Mouse (Mus musculus) liver, embryonic 11.5 days (tissue): Measurements from ENCODE around the gene Fut9. TPM values are rescaled to one million over a fixed set of nuclear protein-coding genes. Genes with fewer than 3 reads are reported as not detected.

Source experiments
- ATAC-seq: fragments of 200-750 bp; cut with Nextera tagmentation; replicated peaks from 2 replicates; pipeline ENCODE4 v1.8.0; 2017; ENCODE audit warnings: moderate number of reproducible peaks, mild to moderate bottlenecking, moderate TSS enrichment, moderate library complexity; ENCODE audit not compliant: low FRiP score
- DNase-seq: peaks from one replicate; pipeline ENCODE4 v3.0.0-alpha.2; 2017; ENCODE audit warnings: low spot score
- H3K27ac ChIP-seq: fragments of 300-500 bp; sonication (generic); 2 replicates; pipeline ENCODE4 v1.5.1; 2014; ENCODE audit warnings: mild to moderate bottlenecking, low read depth, low read length, control low read depth
- H3K27me3 ChIP-seq: fragments of 300-500 bp; sonication (generic); replicated peaks from 2 replicates; pipeline ENCODE4 v1.6.1; 2014; ENCODE audit warnings: low read length, mixed read lengths; ENCODE audit not compliant: control insufficient read depth, insufficient read depth
- H3K36me3 ChIP-seq: fragments of 300-500 bp; sonication (generic); 2 replicates; pipeline ENCODE4 v1.6.1; 2014; ENCODE audit warnings: mild to moderate bottlenecking, low read length, moderate library complexity, mixed read lengths; ENCODE audit not compliant: control insufficient read depth, insufficient read depth
- H3K4me1 ChIP-seq: fragments of 300-500 bp; sonication (generic); replicated peaks from 2 replicates; pipeline ENCODE4 v1.6.1; 2014; ENCODE audit warnings: low read length, mixed read lengths; ENCODE audit not compliant: control insufficient read depth, insufficient read depth
- H3K4me2 ChIP-seq: fragments of 300-500 bp; sonication (generic); 2 replicates; pipeline ENCODE4 v1.6.1; 2014; ENCODE audit warnings: mild to moderate bottlenecking, control low read depth, moderate library complexity
- H3K4me3 ChIP-seq: fragments of 300-500 bp; sonication (generic); 2 replicates; pipeline ENCODE4 v1.5.1; 2014; ENCODE audit warnings: low read depth, low read length, control low read depth
- H3K9ac ChIP-seq: fragments of 300-500 bp; sonication (generic); 2 replicates; pipeline ENCODE4 v1.6.1; 2014; ENCODE audit warnings: low read depth, low read length, control low read depth
- H3K9me3 ChIP-seq: fragments of 300-500 bp; sonication (generic); 2 replicates; pipeline ENCODE4 v1.6.1; 2016; ENCODE audit warnings: low read length, inconsistent platforms, mixed read lengths; ENCODE audit not compliant: control insufficient read depth
- WGBS: fragments of 180-500 bp; shearing (Covaris S2); extraction: QIAGEN DNeasy Blood & Tissue Kit; methylation state at CpG from one replicate; pipeline ENCODE4 v1.1.7; 2014; 5-methylcytosine and 5-hydroxymethylcytosine counted together
- polyA plus RNA-seq: library from polyadenylated mRNA; unstranded; fragments of >200 nt; fragmentation: Nextera tagmentation; extraction: Ambion mirVana; gene quantifications from 2 replicates; pipeline ENCODE4 v1.2.1, GENCODE M21; 2014

Fut9 gene
- polyA plus RNA-seq, 1 experiment from 2014 or later = 0.10 TPM

DNA sequence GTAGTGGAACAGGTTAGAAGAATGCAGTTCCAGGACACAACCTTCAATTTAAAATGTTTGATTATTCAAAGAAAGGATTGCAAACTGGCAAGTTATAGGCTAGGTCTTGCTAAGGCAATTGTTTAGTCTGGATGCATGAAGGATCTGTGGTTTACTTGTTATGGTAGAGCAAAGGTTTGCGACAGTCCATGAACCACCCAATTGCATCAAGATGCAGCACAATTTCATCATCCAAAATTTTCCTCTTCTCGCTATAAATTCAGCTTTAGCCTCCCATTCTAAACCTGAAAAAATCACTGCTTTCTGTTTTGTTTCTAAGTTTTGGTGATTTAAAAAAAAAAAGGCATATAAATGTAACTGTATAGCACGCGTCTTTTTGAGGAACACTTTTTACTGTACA, 14.8 kb downstream of the Fut9 start:
- H3K9me3 ChIP-seq = no peaks in the 10 kb centered on the region
- 95% methylated on average over 4 of the region's 4 CpGs for WGBS
- no peak overlapping the region for H3K27ac ChIP-seq
- H3K4me2 ChIP-seq = no peak overlapping the region
- no peak overlapping the region for H3K4me3 ChIP-seq
- H3K27me3 ChIP-seq = no peaks in the 10 kb centered on the region
- no peak for ATAC-seq
- H3K36me3 ChIP-seq = no peaks in the 10 kb centered on the region
- H3K4me1 ChIP-seq = no peaks in the 10 kb centered on the region
- DNase-seq = no peak
- no peak overlapping the region for H3K9ac ChIP-seq

DNA sequence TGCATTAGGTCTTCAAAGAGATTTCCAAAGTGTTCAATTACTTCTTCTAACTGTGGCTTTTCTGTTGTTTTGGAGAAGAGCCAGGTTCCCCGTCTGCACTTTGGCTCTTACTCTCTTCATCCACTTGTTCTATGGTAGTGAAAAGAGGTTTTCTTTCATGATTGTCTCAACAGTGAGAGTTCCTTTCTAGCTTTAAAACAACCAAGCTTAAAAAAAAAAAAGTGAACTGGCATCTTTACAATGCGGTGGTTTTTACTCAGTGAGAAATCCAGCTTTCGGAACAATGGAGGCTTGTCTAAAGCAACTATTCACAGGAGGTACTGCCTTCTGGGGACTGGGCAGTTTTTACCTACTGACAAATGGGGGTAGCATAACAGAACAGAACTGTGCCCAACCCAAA, 31.4 kb downstream of the Fut9 start:
- WGBS = 81% methylated on average over 3 of the region's 3 CpGs
- Histone ChIP-seq H3K36me3 (no peaks in the 10 kb centered on the region), H3K27ac (no peak overlapping the region), H3K27me3 (no peaks in the 10 kb centered on the region), H3K4me3 (no peak overlapping the region), H3K4me2 (no peak overlapping the region), H3K9me3 (no peaks in the 10 kb centered on the region), H3K9ac (no peak overlapping the region), H3K4me1 (no peaks in the 10 kb centered on the region)
- no peak for ATAC-seq
- DNase-seq = no peak

DNA sequence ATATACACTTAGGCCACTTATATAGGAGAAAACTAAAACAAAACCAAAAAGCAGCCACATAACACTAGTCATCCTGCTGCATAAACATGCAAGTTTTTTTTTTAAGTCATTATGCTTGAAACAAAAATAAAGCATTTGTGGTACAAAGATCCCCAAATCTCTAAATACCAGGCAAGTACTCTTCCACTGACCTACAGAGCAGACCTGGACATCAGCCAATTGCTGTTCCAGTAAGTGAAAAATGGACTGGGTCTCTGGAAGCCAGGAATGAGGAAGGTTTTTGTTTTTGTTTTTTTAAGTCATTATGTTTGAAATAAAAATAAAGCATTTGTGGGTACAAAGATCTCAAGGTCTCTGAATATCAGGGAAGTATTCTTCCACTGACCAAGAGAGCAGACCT, 37.0 kb downstream of the Fut9 start:
- Histone ChIP-seq H3K4me1 (no peaks in the 10 kb centered on the region), H3K9me3 (no peaks in the 10 kb centered on the region), H3K9ac (no peak overlapping the region), H3K4me2 (no peak overlapping the region), H3K36me3 (no peaks in the 10 kb centered on the region), H3K27me3 (no peaks in the 10 kb centered on the region), H3K27ac (no peak overlapping the region), H3K4me3 (no peak overlapping the region)
- no peak for ATAC-seq
- DNase-seq = no peak

DNA sequence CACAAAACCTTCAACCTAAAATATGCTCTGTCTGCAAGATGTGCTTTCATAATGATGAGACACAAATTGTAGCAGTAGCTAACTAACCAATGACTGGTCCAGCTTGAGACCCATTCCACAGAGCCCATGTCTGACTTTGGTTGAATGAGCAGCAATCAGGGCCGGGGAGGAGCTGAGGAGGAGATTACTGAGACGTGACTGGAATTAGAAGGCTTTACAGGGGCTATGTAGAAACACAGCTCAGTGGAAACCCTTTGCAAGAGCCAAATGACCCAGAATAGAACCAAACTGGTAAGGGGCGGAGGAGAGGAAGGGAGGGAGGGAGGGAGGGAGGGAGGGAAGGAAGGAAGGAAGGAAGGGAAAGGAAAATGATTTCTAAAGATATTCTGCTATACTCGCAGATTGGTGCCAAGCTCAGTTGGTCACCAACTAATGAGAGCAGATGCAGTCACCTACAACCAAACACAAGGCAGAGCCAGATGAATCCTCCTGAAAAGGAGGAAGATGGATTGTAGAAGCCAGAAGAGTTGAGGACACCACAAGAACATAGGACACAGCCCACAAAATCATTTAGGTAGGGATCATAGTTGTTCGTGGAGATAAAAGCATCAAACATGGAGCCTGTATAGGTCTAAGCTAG, 42.0 kb downstream of the Fut9 start:
- Histone ChIP-seq H3K27ac (no peak overlapping the region), H3K36me3 (no peaks in the 10 kb centered on the region), H3K9ac (no peak overlapping the region), H3K9me3 (no peaks in the 10 kb centered on the region), H3K4me2 (no peak overlapping the region), H3K4me3 (no peak overlapping the region), H3K27me3 (no peaks in the 10 kb centered on the region), H3K4me1 (no peaks in the 10 kb centered on the region)
- 82% methylated on average over 4 of the region's 5 CpGs for WGBS
- DNase-seq (no peak), ATAC-seq (no peak)

DNA sequence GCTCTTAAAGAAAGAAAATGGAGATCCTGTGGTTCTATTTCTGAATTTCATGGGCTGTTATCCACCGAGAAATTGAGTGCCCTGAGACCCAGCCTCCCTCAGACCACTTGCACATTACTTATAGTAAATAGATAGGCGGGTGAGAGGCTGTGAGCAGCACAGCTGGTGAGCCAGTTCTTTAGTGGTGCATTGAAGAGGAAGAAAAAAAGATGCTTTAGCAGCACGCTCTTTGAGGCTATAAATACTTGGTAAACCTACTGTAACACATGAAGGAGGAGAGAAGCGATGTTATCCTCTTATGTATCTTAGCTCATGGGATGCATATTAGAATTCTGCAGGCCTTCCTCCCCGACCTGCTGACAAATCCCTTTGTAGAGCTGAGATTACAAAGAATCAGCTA, 58.5 kb downstream of the Fut9 start:
- Histone ChIP-seq H3K4me3 (no peak overlapping the region), H3K9ac (no peak overlapping the region), H3K9me3 (no peaks in the 10 kb centered on the region), H3K4me1 (no peaks in the 10 kb centered on the region), H3K4me2 (no peak overlapping the region), H3K27me3 (no peaks in the 10 kb centered on the region), H3K36me3 (no peaks in the 10 kb centered on the region), H3K27ac (no peak overlapping the region)
- 75% methylated on average over 5 of the region's 5 CpGs for WGBS
- ATAC-seq (no peak), DNase-seq (no peak)

DNA sequence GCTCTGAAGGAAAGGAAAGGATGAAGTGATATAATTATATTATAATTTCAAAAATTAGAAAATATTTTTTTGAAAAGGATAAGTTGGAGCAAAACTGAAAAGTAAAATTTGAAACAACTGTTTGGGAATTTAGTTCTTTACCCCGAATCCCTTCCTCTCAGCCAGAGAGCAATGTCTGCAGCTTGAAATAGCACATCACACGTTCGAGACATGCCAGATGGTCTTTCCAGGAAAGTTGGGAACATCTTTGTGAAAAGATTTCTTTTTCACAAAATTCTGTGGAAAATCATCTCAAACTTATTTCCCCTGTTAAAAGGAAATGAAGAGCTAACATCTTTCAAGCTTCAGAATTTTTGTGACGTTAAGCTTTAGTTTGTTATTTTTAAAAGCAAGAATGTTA, 61.3 kb downstream of the Fut9 start:
- Histone ChIP-seq H3K27me3 (no peaks in the 10 kb centered on the region), H3K36me3 (no peaks in the 10 kb centered on the region), H3K9ac (no peak overlapping the region), H3K27ac (no peak overlapping the region), H3K4me2 (no peak overlapping the region), H3K9me3 (no peaks in the 10 kb centered on the region), H3K4me1 (no peaks in the 10 kb centered on the region), H3K4me3 (no peak overlapping the region)
- 74% methylated on average over 4 of the region's 4 CpGs for WGBS
- no peak for DNase-seq
- ATAC-seq = no peak

DNA sequence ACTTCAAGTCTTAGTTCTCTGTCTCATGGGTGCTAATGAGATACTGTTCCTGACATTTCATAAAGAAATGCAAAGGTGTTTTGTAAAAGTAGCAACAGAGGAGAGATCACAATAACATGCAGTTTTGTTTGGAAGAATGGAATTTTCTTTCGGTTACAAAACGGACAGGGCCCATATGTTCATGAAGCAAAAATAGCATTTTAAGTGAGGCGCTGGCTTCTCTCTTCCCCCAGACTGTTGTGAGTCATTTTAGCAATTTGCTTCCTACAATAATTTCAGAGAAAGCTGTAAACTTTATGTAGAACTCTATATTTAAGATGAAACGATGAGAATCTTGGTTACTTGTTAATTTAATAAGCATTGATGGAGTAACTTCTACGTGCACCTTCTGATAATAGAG, 78.5 kb downstream of the Fut9 start:
- 81% methylated on average over 5 of the region's 5 CpGs for WGBS
- DNase-seq (no peak), ATAC-seq (no peak)
- Histone ChIP-seq H3K27me3 (no peaks in the 10 kb centered on the region), H3K9ac (no peak overlapping the region), H3K9me3 (no peaks in the 10 kb centered on the region), H3K4me3 (no peak overlapping the region), H3K4me1 (no peaks in the 10 kb centered on the region), H3K36me3 (no peaks in the 10 kb centered on the region), H3K27ac (no peak overlapping the region), H3K4me2 (no peak overlapping the region)

DNA sequence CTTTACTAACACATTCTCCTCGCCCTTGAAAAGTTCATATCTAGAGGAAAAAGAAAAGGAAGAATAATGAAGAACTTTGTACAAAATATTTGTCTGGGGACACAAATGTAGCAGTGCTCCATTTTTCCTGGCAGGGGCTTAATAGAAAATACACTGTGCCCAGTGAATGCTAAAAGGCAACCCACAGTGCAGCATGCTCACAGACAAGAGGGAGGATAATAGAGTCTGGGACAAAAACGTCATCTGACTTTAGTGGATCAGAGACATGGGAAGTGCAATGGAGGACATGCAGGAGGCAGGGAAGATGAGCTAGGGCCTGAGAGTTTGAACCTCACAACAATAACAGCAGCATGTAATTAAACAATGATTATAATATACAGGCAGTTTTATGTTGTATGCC, 86.1 kb downstream of the Fut9 start:
- H3K27me3 ChIP-seq = no peaks in the 10 kb centered on the region
- ATAC-seq (no peak), DNase-seq (no peak)
- no peaks in the 10 kb centered on the region for H3K4me1 ChIP-seq
- H3K36me3 ChIP-seq = no peaks in the 10 kb centered on the region
- WGBS = 64% methylated on average over 2 of the region's 2 CpGs
- no peak overlapping the region for H3K27ac ChIP-seq
- no peak overlapping the region for H3K4me2 ChIP-seq
- no peak overlapping the region for H3K4me3 ChIP-seq
- no peaks in the 10 kb centered on the region for H3K9me3 ChIP-seq
- no peak overlapping the region for H3K9ac ChIP-seq

DNA sequence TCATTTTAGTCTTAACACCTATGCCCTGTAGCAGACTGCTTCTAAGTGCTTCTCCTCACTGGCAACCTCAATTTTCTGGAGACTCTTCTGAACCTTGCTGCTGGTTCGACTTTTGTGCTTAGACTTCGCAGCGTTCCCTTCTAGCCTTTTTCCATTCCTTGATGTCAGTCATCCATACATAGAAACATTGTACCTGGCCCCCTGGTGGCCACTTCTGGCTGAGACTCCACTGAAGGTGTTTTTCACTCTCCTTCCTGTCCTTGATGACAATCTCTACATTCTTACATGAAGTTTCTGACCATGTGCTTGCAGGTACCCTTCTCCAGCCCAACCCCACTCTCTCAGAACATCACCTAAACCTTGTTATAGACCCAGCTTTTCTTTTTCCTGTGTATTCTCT, 115.1 kb downstream of the Fut9 start:
- H3K4me3 ChIP-seq = no peak overlapping the region
- no peak overlapping the region for H3K4me2 ChIP-seq
- WGBS = 94% methylated on average over 3 of the region's 3 CpGs
- no peak overlapping the region for H3K9ac ChIP-seq
- DNase-seq (no peak), ATAC-seq (no peak)
- H3K27me3 ChIP-seq = no peaks in the 10 kb centered on the region
- H3K27ac ChIP-seq = no peak overlapping the region
- H3K4me1 ChIP-seq = no peaks in the 10 kb centered on the region
- H3K9me3 ChIP-seq = no peaks in the 10 kb centered on the region
- H3K36me3 ChIP-seq = no peaks in the 10 kb centered on the region
